Mouse (Mus musculus): ENCODE results near the gene Atp6v0a1. TPM values are rescaled to one million over a fixed set of nuclear protein-coding genes. Genes with fewer than 3 reads are reported as not detected.

Atp6v0a1 gene
- total RNA-seq, 2 experiments from 2014 or later, result 65.0 to 71.5 TPM

- no peak for ATAC-seq (replicated peaks; ENCODE audit: low FRiP score, low TSS enrichment, poor library complexity, severe bottlenecking)
Observed at GRCm38 (mm10) chr11:101109351-101109750, 100.1 kb downstream of the Atp6v0a1 start.

GRCm38 (mm10) chr11:101110708-101111107, 101.5 kb downstream of the Atp6v0a1 start:
- ATAC-seq (replicated peaks; ENCODE audit: low FRiP score, low TSS enrichment, poor library complexity, severe bottlenecking), result no peak

- no peak for ATAC-seq (replicated peaks; ENCODE audit: low FRiP score, low TSS enrichment, poor library complexity, severe bottlenecking)
Observed at GRCm38 (mm10) chr11:101111178-101111577, 101.9 kb downstream of the Atp6v0a1 start.

- ATAC-seq (replicated peaks; ENCODE audit: low FRiP score, low TSS enrichment, poor library complexity, severe bottlenecking), result no peak
Observed at GRCm38 (mm10) chr11:101112186-101112585, 102.9 kb downstream of the Atp6v0a1 start.

Other genes with a start within 250 kb of the Atp6v0a1 start
- 0.57 TPM in 1 of 2 replicates, not detected in the other for gene Kcnh4, start 249.5 kb upstream of the Atp6v0a1 start, total RNA-seq (2014; fragmentation: Nextera tagmentation)
- gene Kcnh4, start 249.5 kb upstream of the Atp6v0a1 start, total RNA-seq (2017), result not detected in 2 replicates
- gene Hcrt, start 246.5 kb upstream of the Atp6v0a1 start, total RNA-seq (2014; fragmentation: Nextera tagmentation), result not detected in 2 replicates
- not detected in 2 replicates for gene Hcrt, start 246.5 kb upstream of the Atp6v0a1 start, total RNA-seq (2017)
- gene Ghdc, start 238.5 kb upstream of the Atp6v0a1 start, total RNA-seq (2014; fragmentation: Nextera tagmentation), result 1.5 and 8.0 TPM in 2 replicates
- 1.3 and 1.7 TPM in 2 replicates for gene Ghdc, start 238.5 kb upstream of the Atp6v0a1 start, total RNA-seq (2017)
- 45.1 and 53.5 TPM in 2 replicates for gene Stat5b, start 158.7 kb upstream of the Atp6v0a1 start, total RNA-seq (2014; fragmentation: Nextera tagmentation)
- 37.0 and 58.7 TPM in 2 replicates for gene Stat5b, start 158.7 kb upstream of the Atp6v0a1 start, total RNA-seq (2017)
- gene Stat5a, start 150.1 kb upstream of the Atp6v0a1 start, total RNA-seq (2014; fragmentation: Nextera tagmentation), result 81.1 and 116 TPM in 2 replicates
- 55.9 and 62.7 TPM in 2 replicates for gene Stat5a, start 150.1 kb upstream of the Atp6v0a1 start, total RNA-seq (2017)
- 16.7 and 20.2 TPM in 2 replicates for gene Stat3, start 69.9 kb upstream of the Atp6v0a1 start, total RNA-seq (2014; fragmentation: Nextera tagmentation)
- gene Stat3, start 69.9 kb upstream of the Atp6v0a1 start, total RNA-seq (2017), result 20.3 and 50.3 TPM in 2 replicates
- 2.4 and 3.7 TPM in 2 replicates for gene Cavin1, start 38.6 kb upstream of the Atp6v0a1 start, total RNA-seq (2014; fragmentation: Nextera tagmentation)
- 3.8 and 6.1 TPM in 2 replicates for gene Cavin1, start 38.6 kb upstream of the Atp6v0a1 start, total RNA-seq (2017)
- gene Naglu, start 60.6 kb downstream of the Atp6v0a1 start, total RNA-seq (2014; fragmentation: Nextera tagmentation), result 1.5 and 4.3 TPM in 2 replicates
- gene Naglu, start 60.6 kb downstream of the Atp6v0a1 start, total RNA-seq (2017), result 3.1 and 4.5 TPM in 2 replicates
- not detected in 2 replicates for gene Hsd17b1, start 69.0 kb downstream of the Atp6v0a1 start, total RNA-seq (2014; fragmentation: Nextera tagmentation)
- gene Hsd17b1, start 69.0 kb downstream of the Atp6v0a1 start, total RNA-seq (2017), result not detected in 2 replicates
- gene Coasy, start 73.1 kb downstream of the Atp6v0a1 start, total RNA-seq (2014; fragmentation: Nextera tagmentation), result 27.3 and 30.7 TPM in 2 replicates
- 15.1 and 17.2 TPM in 2 replicates for gene Coasy, start 73.1 kb downstream of the Atp6v0a1 start, total RNA-seq (2017)
- gene Mlx, start 77.8 kb downstream of the Atp6v0a1 start, total RNA-seq (2014; fragmentation: Nextera tagmentation), result 46.8 and 53.3 TPM in 2 replicates
- 34.5 and 74.8 TPM in 2 replicates for gene Mlx, start 77.8 kb downstream of the Atp6v0a1 start, total RNA-seq (2017)
- 26.2 and 65.9 TPM in 2 replicates for gene Psmc3ip, start 86.0 kb downstream of the Atp6v0a1 start, total RNA-seq (2014; fragmentation: Nextera tagmentation)
- 38.0 and 79.3 TPM in 2 replicates for gene Psmc3ip, start 86.0 kb downstream of the Atp6v0a1 start, total RNA-seq (2017)
- gene Retreg3, start 110.4 kb downstream of the Atp6v0a1 start, total RNA-seq (2014; fragmentation: Nextera tagmentation), result 17.0 and 20.6 TPM in 2 replicates
- 29.3 and 36.7 TPM in 2 replicates for gene Retreg3, start 110.4 kb downstream of the Atp6v0a1 start, total RNA-seq (2017)
- gene Tubg1, start 110.5 kb downstream of the Atp6v0a1 start, total RNA-seq (2014; fragmentation: Nextera tagmentation), result 51.9 and 55.2 TPM in 2 replicates
- gene Tubg1, start 110.5 kb downstream of the Atp6v0a1 start, total RNA-seq (2017), result 28.7 and 42.7 TPM in 2 replicates
- not detected in 2 replicates for gene Tubg2, start 146.5 kb downstream of the Atp6v0a1 start, total RNA-seq (2014; fragmentation: Nextera tagmentation)
- gene Tubg2, start 146.5 kb downstream of the Atp6v0a1 start, total RNA-seq (2017), result not detected in 2 replicates
- not detected in 2 replicates for gene Cntnap1, start 161.1 kb downstream of the Atp6v0a1 start, total RNA-seq (2014; fragmentation: Nextera tagmentation)
- 0.15 TPM in 1 of 2 replicates, not detected in the other for gene Cntnap1, start 161.1 kb downstream of the Atp6v0a1 start, total RNA-seq (2017)
- not detected in 2 replicates for gene Plekhh3, start 161.9 kb downstream of the Atp6v0a1 start, total RNA-seq (2014; fragmentation: Nextera tagmentation)
- gene Plekhh3, start 161.9 kb downstream of the Atp6v0a1 start, total RNA-seq (2017), result not detected in 2 replicates
- not detected in 2 replicates for gene Ccr10, start 166.0 kb downstream of the Atp6v0a1 start, total RNA-seq (2014; fragmentation: Nextera tagmentation)
- gene Ccr10, start 166.0 kb downstream of the Atp6v0a1 start, total RNA-seq (2017), result not detected in 2 replicates
- 18.2 and 20.6 TPM in 2 replicates for gene Ezh1, start 217.0 kb downstream of the Atp6v0a1 start, total RNA-seq (2014; fragmentation: Nextera tagmentation)
- gene Ezh1, start 217.0 kb downstream of the Atp6v0a1 start, total RNA-seq (2017), result 13.8 and 20.3 TPM in 2 replicates
- not detected in 2 replicates for gene Ramp2, start 236.6 kb downstream of the Atp6v0a1 start, total RNA-seq (2014; fragmentation: Nextera tagmentation)
- gene Ramp2, start 236.6 kb downstream of the Atp6v0a1 start, total RNA-seq (2017), result not detected in 2 replicates
- gene Vps25, start 244.3 kb downstream of the Atp6v0a1 start, total RNA-seq (2014; fragmentation: Nextera tagmentation), result 112 and 137 TPM in 2 replicates
- 44.7 and 71.5 TPM in 2 replicates for gene Vps25, start 244.3 kb downstream of the Atp6v0a1 start, total RNA-seq (2017)

Data from megakaryocyte-erythroid progenitor cell, adult 5-6 weeks (primary cell).